Mouse (Mus musculus) retina, postnatal 1 day (tissue): Measurements from ENCODE around the gene Myh10.

Experiments
- DNase-seq: peaks from one replicate; pipeline ENCODE4 v3.0.0-alpha.2; 2012

The Myh10 gene

DNA sequence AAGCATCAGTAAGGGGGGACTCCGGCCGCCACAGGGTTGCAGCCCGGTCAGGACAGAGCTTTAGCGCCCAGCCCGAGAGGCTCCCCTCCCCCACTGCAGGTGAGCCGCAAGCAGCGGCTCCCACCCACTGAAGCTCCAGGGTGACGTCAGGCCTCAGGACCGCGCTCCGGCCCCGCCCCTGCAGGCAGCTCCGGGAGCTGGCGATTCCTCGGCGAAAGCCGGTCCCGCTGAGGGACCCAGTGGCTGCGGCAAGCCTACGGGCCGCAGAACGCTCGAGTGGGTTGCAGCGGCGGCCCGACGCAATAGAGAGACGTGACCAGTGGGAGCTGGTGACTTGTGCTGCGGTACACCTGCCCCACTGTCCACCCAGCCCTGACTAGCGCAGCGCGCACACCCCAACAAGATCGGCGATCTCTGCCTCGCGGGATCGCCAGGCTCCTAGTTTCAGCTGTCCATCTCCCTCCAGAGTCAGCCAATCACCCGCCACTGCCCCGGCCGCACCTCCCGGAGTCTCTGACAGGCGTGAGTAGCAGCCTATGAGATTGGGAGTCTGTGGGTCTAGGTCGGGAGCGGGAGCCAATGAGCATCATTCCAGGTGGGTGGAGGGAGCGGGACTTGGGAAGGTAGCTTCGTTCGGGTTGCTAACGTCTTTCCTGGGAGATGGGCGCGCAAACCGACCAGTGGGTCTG is at the start of gene Myh10:
Myh10 (plus strand) TSS at position 239 of the 689 bp plus-strand sequence.
- DNase-seq, result peak; percentile 100

- DNase-seq, result no peak
These were observed 46.6 kb upstream of the Myh10 start for GRCm38 (mm10) chr11:68644781-68645180.

DNA sequence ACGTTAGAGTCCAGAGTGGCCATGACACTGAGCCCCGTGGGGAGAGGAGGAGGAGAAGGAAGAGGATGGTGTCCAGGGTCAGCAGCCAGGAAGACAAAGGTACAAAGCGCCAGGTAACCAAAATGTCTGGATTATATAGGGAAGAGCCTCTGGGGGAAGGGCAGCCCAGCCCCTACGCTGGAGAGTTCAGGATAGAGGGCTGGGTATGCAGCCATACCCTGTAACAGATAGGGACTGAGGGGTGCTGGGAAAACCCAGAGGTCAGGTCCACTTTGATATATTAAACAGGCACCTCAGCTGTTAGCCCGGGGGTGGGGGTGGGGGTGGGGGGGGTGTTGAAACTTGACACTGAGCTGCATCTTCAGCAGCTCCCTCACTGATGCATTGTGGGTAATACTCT is 43.6 kb upstream of the Myh10 start:
- no peak for DNase-seq

DNA sequence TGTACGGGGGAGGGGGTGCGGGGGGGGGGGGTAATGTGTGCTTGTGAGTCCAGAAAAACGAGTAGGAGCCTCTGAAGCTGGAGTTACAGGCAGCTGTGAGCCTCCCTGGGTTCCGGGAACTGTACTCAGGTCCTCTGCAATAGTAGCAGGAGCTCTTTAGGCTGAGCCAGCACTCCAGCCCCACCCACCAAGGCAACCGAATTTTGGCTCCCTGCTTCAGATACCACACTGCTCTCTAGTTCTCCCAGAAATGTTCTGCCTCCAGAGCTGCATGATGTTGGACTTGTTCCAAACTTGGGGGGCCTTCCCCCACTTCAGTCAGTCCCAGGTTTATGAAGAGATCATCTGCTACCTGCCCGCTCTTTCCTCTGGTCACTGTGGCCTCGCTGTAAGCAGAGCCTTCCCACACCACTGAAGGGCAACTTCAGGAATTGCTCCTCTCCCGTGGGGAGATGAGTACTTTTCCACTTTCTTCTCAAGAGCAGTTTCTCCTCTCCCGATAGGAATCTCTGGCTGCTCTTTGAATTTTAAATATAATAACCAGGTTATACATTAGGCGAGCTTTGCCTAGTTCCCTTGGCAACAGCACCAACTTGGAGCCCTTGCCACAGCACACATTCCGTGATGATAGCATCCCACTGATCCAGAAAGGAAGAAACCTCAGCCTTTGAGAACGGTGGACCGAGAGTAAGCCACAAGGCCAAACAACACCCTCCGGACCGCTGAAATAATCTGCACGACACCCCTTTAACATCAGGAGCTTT is 42.8 kb upstream of the Myh10 start:
- DNase-seq, result no peak

DNA sequence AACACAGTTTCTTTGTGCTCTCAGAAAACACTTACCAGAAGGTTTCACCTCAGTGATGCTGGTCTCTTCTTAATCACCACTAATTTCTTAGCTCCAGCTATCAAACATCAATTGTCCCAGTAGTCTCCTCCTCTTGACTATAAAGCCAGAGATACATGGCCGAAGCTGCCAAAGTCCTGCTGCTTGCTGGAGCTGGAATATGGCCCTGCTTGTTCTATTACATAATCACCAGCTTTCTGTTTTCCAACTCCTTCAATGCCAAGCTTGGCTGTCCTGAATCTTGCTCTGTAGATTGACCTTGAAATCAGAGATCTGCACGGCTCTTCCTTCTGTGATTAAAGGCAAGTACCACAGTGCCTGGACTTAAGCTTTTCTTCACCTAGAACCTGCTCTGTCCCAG is 39.8 kb upstream of the Myh10 start:
- no peak for DNase-seq

GRCm38 (mm10) chr11:68655524-68655923 is 35.8 kb upstream of the Myh10 start:
- no peak for DNase-seq

DNA sequence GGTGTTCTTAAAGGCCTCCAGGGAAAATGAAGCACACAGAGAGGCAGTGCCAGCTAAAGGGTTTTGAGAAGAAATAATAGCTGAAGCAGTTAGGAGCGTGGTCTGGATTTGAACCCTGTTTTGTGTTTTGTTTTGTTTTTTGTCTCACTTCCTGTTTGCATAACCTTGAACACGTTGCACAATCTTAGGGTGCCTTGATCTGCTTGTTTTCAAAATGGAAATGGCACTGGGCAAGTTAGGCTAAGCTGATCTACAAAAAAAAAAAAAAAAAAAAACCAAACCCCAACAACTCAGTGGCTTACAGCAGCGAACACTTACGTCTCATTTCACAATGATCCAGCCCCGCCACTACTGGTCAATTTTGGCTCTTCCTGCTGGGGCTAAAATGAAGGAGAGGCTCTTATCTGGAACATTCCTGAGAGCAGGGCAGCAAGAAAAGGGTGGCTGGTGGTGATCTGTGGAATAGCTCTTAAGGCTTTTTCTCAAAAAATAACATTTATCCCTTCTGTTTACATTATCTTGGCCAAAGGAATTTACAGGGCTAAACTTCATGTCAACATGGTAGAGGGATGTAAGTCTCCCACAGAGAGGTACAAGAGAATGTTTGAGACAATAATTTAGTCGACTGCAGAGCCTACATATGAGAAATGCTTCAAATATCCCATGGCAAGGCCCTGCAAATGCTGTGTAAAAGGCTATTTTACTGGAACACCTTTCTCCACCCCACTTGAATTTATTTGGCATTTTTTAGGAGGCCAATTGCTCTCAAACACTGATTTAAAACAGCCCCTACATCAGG is 34.3 kb upstream of the Myh10 start:
- DNase-seq, result no peak

DNA sequence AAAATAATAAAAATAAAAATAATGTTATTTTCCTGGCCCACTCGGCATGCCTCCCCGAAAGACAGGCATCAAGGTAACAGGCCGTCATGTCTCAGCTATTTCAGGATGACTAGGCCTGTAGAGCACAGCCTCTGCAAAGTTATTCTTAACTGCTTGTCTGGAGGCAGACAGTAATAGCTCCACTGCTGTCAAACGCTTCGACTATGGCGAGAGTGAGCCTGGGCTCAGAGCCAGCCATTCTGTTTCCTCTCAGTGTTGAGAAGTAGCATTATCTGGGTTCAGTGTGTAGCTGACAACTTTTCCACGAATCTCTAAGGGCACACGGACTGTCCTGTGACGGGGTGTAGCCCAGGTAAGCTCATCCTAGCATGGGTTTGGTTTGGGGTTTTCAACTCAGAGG is 33.5 kb upstream of the Myh10 start:
- no peak for DNase-seq

DNA sequence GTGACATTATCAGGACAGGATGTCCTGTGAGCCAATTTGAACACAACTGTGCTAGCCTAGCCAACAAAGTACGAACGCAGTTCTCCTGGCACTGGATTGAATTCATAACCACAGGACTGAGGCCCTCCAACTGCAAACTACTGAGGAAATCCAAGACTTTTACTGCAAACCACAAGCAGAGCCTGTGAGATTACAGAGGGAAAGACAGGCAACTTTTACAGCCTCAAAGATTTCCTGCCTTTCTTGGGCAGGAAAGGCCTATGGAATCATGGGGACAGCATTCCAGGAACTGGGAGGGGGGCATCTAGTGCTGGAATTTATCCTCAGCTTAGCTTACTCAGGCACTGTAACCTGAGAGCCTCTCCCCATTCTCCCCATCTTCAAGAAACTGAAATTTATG is 26.0 kb upstream of the Myh10 start:
- DNase-seq, result no peak

- DNase-seq, result no peak
These were observed 25.1 kb upstream of the Myh10 start for GRCm38 (mm10) chr11:68666210-68666609.

- DNase-seq, result no peak
These were observed 18.9 kb upstream of the Myh10 start for GRCm38 (mm10) chr11:68672270-68672970.

DNA sequence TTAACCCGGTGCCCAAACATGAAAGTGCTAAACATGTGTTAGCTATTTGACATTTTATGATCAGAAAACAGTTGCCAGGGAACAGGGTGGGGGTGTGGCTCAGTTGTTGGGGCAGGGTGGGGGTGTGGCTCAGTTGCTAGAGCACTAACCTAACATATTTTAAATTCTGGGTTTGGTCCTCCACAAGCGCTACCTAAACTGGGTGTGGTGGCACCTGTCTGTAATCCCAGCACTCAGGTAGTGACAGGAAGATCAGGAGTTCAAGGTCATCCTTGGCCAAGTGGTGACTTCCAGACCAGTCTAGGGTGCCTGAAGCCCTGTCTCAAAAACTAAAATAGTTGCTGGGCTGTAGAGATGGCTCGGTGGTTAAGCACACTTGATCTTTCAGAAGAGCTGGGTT is 17.3 kb upstream of the Myh10 start:
- no peak for DNase-seq

- no peak for DNase-seq
These were observed 16.7 kb upstream of the Myh10 start for GRCm38 (mm10) chr11:68674643-68675042.

- DNase-seq, result no peak
These were observed 16.1 kb upstream of the Myh10 start for GRCm38 (mm10) chr11:68675274-68675673.

DNA sequence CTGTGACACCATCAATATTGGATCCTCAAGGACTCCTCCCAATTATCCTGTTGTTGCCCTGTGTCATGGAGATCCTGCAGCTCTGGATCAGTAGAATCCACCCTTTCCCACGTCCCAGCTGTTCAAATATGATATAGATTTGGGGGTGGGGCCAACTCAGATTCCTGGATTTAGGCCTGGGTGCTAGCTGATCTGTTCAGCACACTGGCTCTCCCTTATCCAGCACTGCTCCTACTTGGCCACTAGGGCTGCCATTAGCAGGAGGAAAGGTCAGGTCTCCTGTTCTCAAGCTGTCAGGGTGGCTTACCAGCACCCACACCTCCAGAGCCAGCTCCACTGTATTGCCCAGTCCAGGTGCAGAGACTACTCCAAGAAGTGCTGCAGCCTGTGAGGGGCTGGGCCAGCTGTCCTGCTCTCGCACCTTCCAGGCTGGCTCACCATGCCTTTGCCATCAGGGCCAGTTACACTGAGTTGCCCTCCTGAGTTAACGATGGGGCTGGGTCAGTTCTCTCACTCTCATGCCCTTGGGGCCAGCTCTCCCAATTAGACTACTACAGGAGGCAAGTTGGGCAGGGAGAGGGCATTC is 10.0 kb upstream of the Myh10 start:
- peak; percentile 19 for DNase-seq

DNA sequence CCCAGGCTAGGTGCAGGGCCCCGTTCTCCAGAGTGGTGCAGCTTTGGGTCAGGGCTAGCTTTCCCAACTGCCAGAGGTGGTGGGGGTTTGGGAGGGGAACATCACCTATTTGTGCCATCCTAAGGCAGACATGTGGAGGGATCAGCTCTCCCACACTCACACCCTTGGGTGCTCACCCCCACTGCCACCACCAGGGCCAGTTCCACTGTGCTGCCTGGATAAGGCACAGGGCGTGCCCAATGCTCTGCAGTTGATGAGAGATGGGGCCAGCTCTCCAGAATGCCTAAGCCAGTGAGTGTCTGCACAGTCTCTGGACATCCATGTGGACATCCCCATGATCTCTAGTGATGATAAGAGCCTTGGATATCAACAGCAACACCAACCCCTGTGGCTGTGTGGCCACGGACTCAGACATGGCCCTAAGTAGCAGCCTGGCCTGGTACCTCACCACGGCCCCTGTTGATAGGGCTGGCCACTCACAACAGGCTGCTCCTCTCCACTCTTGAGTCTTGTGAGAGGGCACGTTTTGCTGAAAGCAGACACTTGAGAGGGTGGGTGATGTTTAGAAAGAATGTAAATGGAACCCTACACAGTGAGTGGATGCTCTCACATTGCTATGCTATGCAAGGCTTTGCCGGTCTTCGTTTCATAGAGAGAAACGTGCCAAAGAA is 9.1 kb upstream of the Myh10 start:
- DNase-seq, result no peak

- DNase-seq, result no peak
These were observed 5.4 kb upstream of the Myh10 start for GRCm38 (mm10) chr11:68686001-68686400.

- no peak for DNase-seq
These were observed 2.1 kb upstream of the Myh10 start for GRCm38 (mm10) chr11:68689304-68689703.

DNA sequence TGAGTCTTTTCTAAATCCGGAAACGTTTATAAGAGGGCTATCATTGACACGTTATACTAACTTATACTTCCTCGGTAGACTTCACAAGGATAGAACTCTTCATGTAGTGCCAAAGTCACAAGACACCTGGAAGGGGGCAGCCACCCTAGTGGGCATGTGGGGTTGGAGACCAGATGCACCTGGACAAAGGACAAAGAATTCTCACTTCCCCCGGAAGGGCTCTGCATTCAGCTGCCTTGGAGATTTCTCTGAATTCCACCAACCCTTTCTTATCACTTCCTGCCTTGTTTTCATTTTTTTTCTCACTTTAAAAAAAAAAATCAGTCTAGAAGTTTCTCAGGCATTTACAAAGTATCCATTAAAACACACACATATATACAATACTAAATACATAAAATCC is 894 bp upstream of the Myh10 start:
- no peak for DNase-seq

- DNase-seq, result no peak
These were observed 792 bp downstream of the Myh10 start for GRCm38 (mm10) chr11:68692010-68692692.

DNA sequence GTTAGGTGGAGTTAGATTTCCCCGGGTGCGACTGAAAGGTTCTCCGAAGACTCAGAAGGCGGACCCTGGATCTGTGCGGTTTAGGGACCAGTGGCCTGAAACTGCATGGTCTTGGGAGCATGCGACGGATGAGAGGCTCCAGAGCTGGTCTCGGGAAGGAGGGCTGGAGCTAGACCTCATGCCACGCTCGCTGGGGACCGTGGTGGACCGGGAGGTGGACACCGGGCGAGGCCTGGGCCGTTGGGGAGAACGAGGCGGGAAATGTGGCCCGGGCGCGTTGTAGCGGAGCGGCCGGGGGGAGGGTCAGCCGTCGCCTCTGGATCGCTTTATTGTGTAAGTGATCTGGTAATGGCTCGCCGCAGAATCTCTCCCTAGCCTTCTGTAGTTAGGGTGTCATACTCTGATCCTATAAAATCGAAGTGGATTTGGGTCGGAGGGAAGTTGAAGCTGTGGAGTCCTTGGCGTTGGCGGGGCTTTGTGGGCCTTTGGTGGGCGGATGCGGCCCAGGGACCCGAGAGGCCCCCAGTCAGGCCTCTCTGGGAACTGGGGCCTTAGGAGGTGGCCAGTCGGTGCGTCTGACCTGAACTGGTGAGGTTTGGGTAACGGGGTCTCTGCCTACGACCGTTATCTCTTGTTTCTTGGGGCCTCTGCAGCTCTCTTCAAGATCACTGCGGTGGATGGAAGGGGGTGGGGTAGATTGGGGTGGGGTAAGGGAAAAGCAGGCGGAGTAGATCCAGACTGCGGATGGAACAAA is 1.5 kb downstream of the Myh10 start:
- peak; percentile 62 for DNase-seq
